Comparison of ENCODE assay signal across 8 mouse cellular contexts in genomic region chr7:4149209-4150054, GRCm38 (mm10). TPM values are rescaled to one million over a fixed set of nuclear protein-coding genes. Genes with fewer than 3 reads are reported as not detected.
DNase-seq lines count a peak whose midpoint lies in the region; ATAC-seq and TF ChIP-seq lines count a peak whose summit lies in the region.

No protein-coding gene starts in this region.

- in situ Hi-C loops in Patski (cut with MboI; ENCODE audit: low pct_unique_long_range_greater_than_20kb), result loop anchor here (25.0 kb wide), 1 partner anchor 938 kb away; the partner anchor contains the start of gene Epn1

- H3K9ac ChIP-seq in hindbrain, embryonic 14.5 days, result peak overlapping the region; percentile 84

- H3K4me2 ChIP-seq in hindbrain, embryonic 14.5 days (replicated peaks), result peak overlapping the region; percentile 93

- no peak for TF ChIP-seq CTCF in Patski (IDR thresholded peaks at IDR 0.05)

- H3K4me1 ChIP-seq in hindbrain, embryonic 14.5 days (replicated peaks; ENCODE audit: control insufficient read depth, insufficient read depth, low read length), result peaks cover 29% of the 10 kb centered on the region

- peak; percentile 83 for ATAC-seq in Patski
- ATAC-seq in hindbrain, embryonic 14.5 days (ENCODE audit: low FRiP score), result peak; percentile 79

- no peaks in the 10 kb centered on the region for H3K9me3 ChIP-seq in hindbrain, embryonic 14.5 days (ENCODE audit: control insufficient read depth, low read length)

- WGBS in hindbrain, embryonic 14.5 days, result under 1% methylated on average over 64 of the region's 64 CpGs

- no peaks in the 10 kb centered on the region for H3K27me3 ChIP-seq in Patski
- H3K27me3 ChIP-seq in hindbrain, embryonic 14.5 days (ENCODE audit: control insufficient read depth, insufficient read depth, low read length), result peaks cover 31% of the 10 kb centered on the region

- peak overlapping the region; percentile 92 for H3K27ac ChIP-seq in hindbrain, embryonic 14.5 days

- peaks cover 35% of the 10 kb centered on the region for H3K36me3 ChIP-seq in hindbrain, embryonic 14.5 days (replicated peaks; ENCODE audit: control insufficient read depth, insufficient read depth)

- CTCF ChIA-PET in Patski (lab: Charles Lee), result interaction anchor here (0.7 to 1.5 kb wide), 4 partner anchors 19 to 280 kb away, joined by 3 read pairs; no protein-coding TSS in a partner anchor

- POLR2A ChIA-PET in Patski (lab: Charles Lee), result interaction anchor here (1.0 to 1.1 kb wide), 2 partner anchors 9 to 13 kb away, joined by 3 read pairs; partner anchors contain the start of gene Leng8

- peak overlapping the region; percentile 70 for H3K4me3 ChIP-seq in hindbrain, embryonic 14.5 days (replicated peaks; ENCODE audit: low read length)

- DNase-seq in Patski (ENCODE audit: low read depth, low spot score), result peak; percentile 27
- peak; percentile 92 to 94 for DNase-seq in cerebellum, postnatal 14 days
- DNase-seq in frontal cortex, postnatal 25 days (ENCODE audit: low spot score in 2 of 2), result peak; percentile 77 to 83
- DNase-seq in hindbrain, embryonic 14.5 days (ENCODE audit: low spot score), result peak; percentile 73
- DNase-seq in left cerebral cortex, adult 18-20 months (ENCODE audit: low spot score in 2 of 2), result peak; percentile 80 to 88
- peak; percentile 86 to 87 for DNase-seq in lung, postnatal 4 days
- DNase-seq in retina, postnatal 7 days (ENCODE audit: low read depth, low spot score), result peak; percentile 39
- DNase-seq in urinary bladder, adult 2 months (ENCODE audit: low spot score), result peak; percentile 83

RNA-seq across cellular contexts. Expression of gene Leng9, which starts 0.7 kb away (rescaled TPM):
- 6.4 TPM for polyA plus RNA-seq in Patski (2021)
- 3.1 and 3.7 TPM in 2 replicates for polyA plus RNA-seq in hindbrain, embryonic 14.5 days (2014; fragmentation: Nextera tagmentation; extraction: Ambion mirVana)
- total RNA-seq in left cerebral cortex, adult 18-20 months (2021), result 1 to 10 TPM; 6.0 to 6.9 TPM
- polyA plus RNA-seq in urinary bladder, adult 2 months (2012; rRNA removed), result 5.8 and 6.3 TPM in 2 replicates

RNA-seq across cellular contexts. Expression of gene Leng8, which starts 12.6 kb away (rescaled TPM):
- 92.8 TPM for polyA plus RNA-seq in Patski (2021)
- polyA plus RNA-seq in hindbrain, embryonic 14.5 days (2014; fragmentation: Nextera tagmentation; extraction: Ambion mirVana), result 65.3 and 66.7 TPM in 2 replicates
- total RNA-seq in left cerebral cortex, adult 18-20 months (2021), result 100 to 1,000 TPM; 125 to 149 TPM
- 262 and 275 TPM in 2 replicates for polyA plus RNA-seq in urinary bladder, adult 2 months (2012; rRNA removed)

RNA-seq across cellular contexts. Expression of gene Cdc42ep5, which starts 15.2 kb away (rescaled TPM):
- 0.58 TPM for polyA plus RNA-seq in Patski (2021)
- polyA plus RNA-seq in hindbrain, embryonic 14.5 days (2014; fragmentation: Nextera tagmentation; extraction: Ambion mirVana), result 7.0 and 7.2 TPM in 2 replicates
- total RNA-seq in left cerebral cortex, adult 18-20 months (2021), result 1 to 10 TPM; 3.6 to 4.1 TPM
- polyA plus RNA-seq in urinary bladder, adult 2 months (2012; rRNA removed), result 90.1 and 98.9 TPM in 2 replicates

RNA-seq across cellular contexts. Expression of gene Ttyh1, which starts 30.2 kb away (rescaled TPM):
- 0.12 TPM for polyA plus RNA-seq in Patski (2021)
- polyA plus RNA-seq in hindbrain, embryonic 14.5 days (2014; fragmentation: Nextera tagmentation; extraction: Ambion mirVana), result 148 and 151 TPM in 2 replicates
- 100 to 1,000 TPM; 597 TPM for total RNA-seq in left cerebral cortex, adult 18-20 months (2021)
- 4.5 and 5.0 TPM in 2 replicates for polyA plus RNA-seq in urinary bladder, adult 2 months (2012; rRNA removed)

Comparison
In these comparisons a context has a peak if more than half of its experiments do, and no peak if none do; other contexts are left out.
1. Peak in every context shown above with its lines: DNase-seq, ATAC-seq, H3K4me3 ChIP-seq and H3K27ac ChIP-seq.
2. DNase-seq: peak in every context shown above with its lines; median percentile 93 in cerebellum, postnatal 14 days; 86 in lung, postnatal 4 days; 84 in left cerebral cortex, adult 18-20 months; 83 in urinary bladder, adult 2 months; 80 in frontal cortex, postnatal 25 days; 73 in hindbrain, embryonic 14.5 days; 39 in retina, postnatal 7 days; 27 in Patski.
3. RNA of gene Cdc42ep5, which starts 15.2 kb away (polyA plus RNA-seq): 90.1 to 98.9 TPM in urinary bladder, adult 2 months; 7.0 to 7.2 TPM in hindbrain, embryonic 14.5 days and 0.58 TPM in Patski (single experiment); every median in the first group is over 10 times any median in the second.